Mouse (Mus musculus) T-helper 17 cell (primary cell): ENCODE results near the gene Tspo.

ENCODE experiments used
- in situ Hi-C, 2 experiments: fragments of 300-600 bp; cut with MboI, MseI; formaldehyde crosslinking; loops; 1 replicate in 1 of 2; 2 replicates in 1 of 2; pipeline ENCODE4 v1.15.1; 2025; ENCODE audit warnings: high pct_unique_total_duplicates in 2 of 2

Gene Tspo

DNA sequence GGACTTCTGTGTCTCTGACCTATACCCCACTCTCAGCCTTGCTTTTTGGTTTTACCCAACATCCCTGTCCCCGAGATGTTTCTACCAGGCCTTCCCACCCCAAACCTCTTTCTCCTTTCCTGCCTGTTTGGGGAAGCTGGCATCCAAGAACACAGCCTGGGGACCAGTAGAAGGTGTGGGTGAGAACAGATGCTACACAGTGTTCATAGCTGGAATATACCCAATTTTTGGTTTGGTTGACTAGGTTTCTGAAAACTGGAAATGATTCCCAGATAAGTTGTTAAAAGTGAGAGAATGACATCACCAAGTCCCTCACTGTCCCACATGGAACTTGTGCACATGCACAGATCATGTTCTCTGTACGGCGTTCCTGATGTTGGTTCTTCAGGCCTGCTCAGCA lies 51.9 kb downstream of the Tspo start:
- in situ Hi-C loops: no loop called here
